Mouse (Mus musculus): ENCODE results near the gene Osbpl2.

GRCm38 (mm10) chr2:180184011-180184751 is 65.1 kb downstream of the Osbpl2 start:
- TF ChIP-seq E2F4 (IDR thresholded peaks at IDR 0.05; ENCODE audit: insufficient replicate concordance, low read depth, low read length) (no peak), JUN (IDR thresholded peaks at IDR 0.05; ENCODE audit: insufficient read depth, low read depth, low read length) (no peak), CTCF (conservative IDR thresholded peaks at IDR 0.05 in 1 of 2, IDR thresholded peaks at IDR 0.05 in 1 of 2; ENCODE audit: low read depth in 2 of 2, low read length in 2 of 2) (no peak), HCFC1 (IDR thresholded peaks at IDR 0.05; ENCODE audit: low read depth, low read length) (no peak), MAFK (IDR thresholded peaks at IDR 0.05; ENCODE audit: insufficient replicate concordance, low read length) (no peak), POLR2A (IDR thresholded peaks at IDR 0.05; ENCODE audit: low read depth, low read length) (no peak), EP300 (IDR thresholded peaks at IDR 0.05; ENCODE audit: low read length) (no peak), ZKSCAN1 (IDR thresholded peaks at IDR 0.05; ENCODE audit: borderline replicate concordance, low read depth, low read length) (no peak), KAT2A (IDR thresholded peaks at IDR 0.05; ENCODE audit: insufficient replicate concordance, low read length) (no peak), NELFE (IDR thresholded peaks at IDR 0.05; ENCODE audit: low read depth, low read length) (no peak)

Measured in CH12.LX (cell line).